Mouse (Mus musculus) forebrain, embryonic 11.5 days (tissue): ENCODE data around the gene Zfp513. TPM values are rescaled to one million over a fixed set of nuclear protein-coding genes. Genes with fewer than 3 reads are reported as not detected.

Experiments
- ATAC-seq: fragments of 200-750 bp; cut with Nextera tagmentation; replicated peaks from 2 replicates; pipeline ENCODE4 v1.8.0; 2017; ENCODE audit warnings: moderate TSS enrichment; ENCODE audit not compliant: low FRiP score
- DNase-seq: peaks from one replicate; pipeline ENCODE4 v3.0.0-alpha.2; 2017; ENCODE audit warnings: low spot score
- H3K27ac ChIP-seq: fragments of 300-500 bp; sonication (generic); 2 replicates; pipeline ENCODE4 v1.5.1; 2014; ENCODE audit warnings: low read depth, low read length
- H3K27me3 ChIP-seq: fragments of 300-500 bp; sonication (generic); 2 replicates; pipeline ENCODE4 v1.6.1; 2014; ENCODE audit warnings: mild to moderate bottlenecking, low read length, mixed read lengths; ENCODE audit not compliant: control insufficient read depth, insufficient read depth
- H3K36me3 ChIP-seq: fragments of 300-500 bp; sonication (generic); 2 replicates; pipeline ENCODE4 v1.6.1; 2014; ENCODE audit warnings: mild to moderate bottlenecking, low read length, moderate library complexity, mixed read lengths; ENCODE audit not compliant: control insufficient read depth, insufficient read depth
- H3K4me1 ChIP-seq: fragments of 300-500 bp; sonication (generic); replicated peaks from 2 replicates; pipeline ENCODE4 v1.6.1; 2014; ENCODE audit warnings: low read length, mixed read lengths; ENCODE audit not compliant: control insufficient read depth, insufficient read depth
- H3K4me2 ChIP-seq: fragments of 300-500 bp; sonication (generic); 2 replicates; pipeline ENCODE4 v1.6.1; 2014; ENCODE audit warnings: low read depth, mild to moderate bottlenecking, low read length, moderate library complexity, mixed read lengths; ENCODE audit not compliant: severe bottlenecking
- H3K4me3 ChIP-seq: fragments of 300-500 bp; sonication (generic); 2 replicates; pipeline ENCODE4 v1.5.1; 2014; ENCODE audit warnings: low read depth, low read length
- H3K9ac ChIP-seq: fragments of 300-500 bp; sonication (generic); 2 replicates; pipeline ENCODE4 v1.6.1; 2014; ENCODE audit warnings: low read length
- H3K9me3 ChIP-seq: fragments of 300-500 bp; sonication (generic); 2 replicates; pipeline ENCODE4 v1.6.1; 2016; ENCODE audit warnings: low read length, mixed read lengths; ENCODE audit not compliant: control insufficient read depth
- WGBS: fragments of 180-500 bp; shearing (Covaris S2); extraction: QIAGEN DNeasy Blood & Tissue Kit; methylation state at CpG from one replicate; pipeline ENCODE4 v1.1.7; 2014; 5-methylcytosine and 5-hydroxymethylcytosine counted together
- polyA plus RNA-seq: library from polyadenylated mRNA; unstranded; fragments of >200 nt; fragmentation: Nextera tagmentation; extraction: Ambion mirVana; gene quantifications from 2 replicates; pipeline ENCODE4 v1.2.1, GENCODE M21; 2014

Zfp513 gene
- polyA plus RNA-seq, 1 experiment from 2014 or later: 10.0 TPM

DNA sequence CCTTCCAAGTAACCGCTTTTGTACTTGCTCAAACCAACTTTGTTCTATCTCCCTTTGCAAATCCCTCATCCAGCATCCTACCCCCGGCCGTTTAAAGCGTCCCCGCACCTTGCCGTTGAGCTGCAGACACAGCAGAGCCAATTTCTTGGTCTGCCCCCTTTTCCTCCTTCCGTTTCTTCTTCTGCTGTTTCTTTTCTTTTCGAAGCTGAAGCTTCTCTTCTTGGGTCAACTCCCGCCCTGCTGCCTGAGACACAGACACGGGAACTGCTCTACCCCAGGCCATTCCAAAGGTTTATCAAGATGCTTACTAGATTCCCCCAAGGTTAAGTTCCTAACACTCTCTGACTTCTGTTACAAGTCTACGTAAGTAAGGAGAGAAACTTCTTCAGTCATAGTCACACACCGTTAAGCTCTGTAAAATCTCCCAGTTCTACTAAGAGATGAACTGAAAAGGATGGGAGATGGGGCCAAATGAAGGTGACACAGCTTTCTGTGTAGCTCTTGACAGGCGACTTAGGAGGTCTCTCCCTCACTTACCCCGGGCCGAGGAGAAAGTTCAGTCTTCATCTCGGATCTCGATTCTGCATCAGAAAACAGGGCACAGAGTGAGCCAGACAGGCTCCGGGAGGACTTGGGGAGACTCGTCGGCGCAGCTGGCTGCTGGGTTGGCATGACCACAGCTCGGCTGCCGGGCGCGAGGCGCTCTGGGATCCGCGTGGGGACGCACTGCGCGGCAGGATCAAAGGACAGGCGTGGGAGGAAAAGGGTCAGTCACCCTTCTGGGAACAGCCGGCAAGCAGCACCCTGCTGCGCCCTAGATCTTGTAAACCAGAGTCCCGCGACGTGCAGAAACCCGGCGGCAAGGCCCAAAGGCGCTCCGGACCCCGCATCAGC, 9.8 kb downstream of the Zfp513 start:
- Histone ChIP-seq H3K27ac (peak overlapping the region; percentile 33; the same call in 1 of the 2 replicates), H3K9me3 (no peaks in the 10 kb centered on the region), H3K27me3 (no peaks in the 10 kb centered on the region), H3K4me2 (peak overlapping the region; percentile 53), H3K4me1 (0 out of 2 replicates have a peak, but pooled peaks cover 3% of the 10 kb centered on the region), H3K4me3 (peak overlapping the region; percentile 83), H3K9ac (peak overlapping the region; percentile 74), H3K36me3 (peaks cover 15% of the 10 kb centered on the region; the same call in 1 of the 2 replicates)
- DNase-seq (no peak), ATAC-seq (no peak)
- 16% methylated on average over 42 of the region's 42 CpGs for WGBS

DNA sequence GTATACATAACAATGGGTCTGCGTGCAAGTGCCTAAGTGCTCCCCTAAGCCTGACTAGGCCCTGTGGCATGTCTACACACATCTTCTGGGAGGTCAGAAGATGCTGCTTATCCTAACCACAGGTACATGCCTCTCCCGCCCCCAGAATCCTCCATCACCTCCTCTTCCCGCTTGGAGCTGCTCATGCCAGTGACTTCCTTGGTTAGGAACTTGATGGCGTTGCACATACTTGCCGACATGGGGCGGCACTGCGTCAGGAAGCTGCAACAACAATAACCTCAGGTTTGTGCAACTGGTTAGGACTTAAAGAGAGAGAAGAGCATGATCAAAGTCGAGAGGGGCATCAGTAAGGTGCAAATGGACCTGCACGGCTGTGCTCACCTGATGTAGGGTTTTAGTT, 11.9 kb downstream of the Zfp513 start:
- H3K9me3 ChIP-seq: no peaks in the 10 kb centered on the region
- H3K9ac ChIP-seq: no peak overlapping the region
- DNase-seq (no peak), ATAC-seq (no peak)
- no peak overlapping the region for H3K4me2 ChIP-seq
- H3K27me3 ChIP-seq: no peaks in the 10 kb centered on the region
- H3K4me3 ChIP-seq: no peak overlapping the region
- no peak overlapping the region for H3K27ac ChIP-seq
- H3K4me1 ChIP-seq: 0 out of 2 replicates have a peak, but pooled peaks cover 3% of the 10 kb centered on the region
- 85% methylated on average over 9 of the region's 9 CpGs for WGBS
- H3K36me3 ChIP-seq: peaks cover 13% of the 10 kb centered on the region; the same call in 1 of the 2 replicates

DNA sequence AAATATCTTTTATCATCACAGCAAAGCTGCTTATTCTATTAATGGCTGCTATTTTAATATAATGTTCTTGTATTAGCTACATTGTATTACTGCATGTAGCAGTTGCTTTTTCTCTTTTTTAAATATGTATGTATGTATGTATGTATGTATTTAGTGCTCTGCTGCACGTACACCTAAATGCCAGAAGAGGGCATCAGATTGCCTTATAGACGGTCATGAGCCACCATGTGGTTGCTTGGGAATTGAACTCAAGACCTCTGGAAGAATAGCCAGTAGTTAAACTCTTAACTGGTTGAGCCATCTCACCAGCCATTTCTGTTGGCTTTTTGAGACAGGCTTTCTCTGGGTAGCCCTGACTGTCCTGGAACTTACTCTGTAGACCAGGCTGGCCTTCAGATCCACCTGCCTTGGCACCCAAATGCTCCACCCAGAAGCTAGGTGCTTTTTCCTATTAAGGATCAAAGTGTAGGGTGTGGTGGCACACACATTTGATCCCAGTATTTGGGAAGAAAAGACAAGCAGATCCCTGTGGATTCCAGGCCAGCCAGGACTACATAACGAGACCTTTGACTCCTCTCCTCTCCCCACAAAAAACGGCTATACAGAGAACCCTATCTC, 13.8 kb downstream of the Zfp513 start:
- no peaks in the 10 kb centered on the region for H3K27me3 ChIP-seq
- no peaks in the 10 kb centered on the region for H3K4me1 ChIP-seq
- no peak overlapping the region for H3K9ac ChIP-seq
- H3K4me3 ChIP-seq: no peak overlapping the region
- ATAC-seq (no peak), DNase-seq (no peak)
- H3K36me3 ChIP-seq: peaks cover 13% of the 10 kb centered on the region; the same call in 1 of the 2 replicates
- no peak overlapping the region for H3K4me2 ChIP-seq
- 73% methylated on average over 4 of the region's 4 CpGs for WGBS
- no peaks in the 10 kb centered on the region for H3K9me3 ChIP-seq
- H3K27ac ChIP-seq: no peak overlapping the region

DNA sequence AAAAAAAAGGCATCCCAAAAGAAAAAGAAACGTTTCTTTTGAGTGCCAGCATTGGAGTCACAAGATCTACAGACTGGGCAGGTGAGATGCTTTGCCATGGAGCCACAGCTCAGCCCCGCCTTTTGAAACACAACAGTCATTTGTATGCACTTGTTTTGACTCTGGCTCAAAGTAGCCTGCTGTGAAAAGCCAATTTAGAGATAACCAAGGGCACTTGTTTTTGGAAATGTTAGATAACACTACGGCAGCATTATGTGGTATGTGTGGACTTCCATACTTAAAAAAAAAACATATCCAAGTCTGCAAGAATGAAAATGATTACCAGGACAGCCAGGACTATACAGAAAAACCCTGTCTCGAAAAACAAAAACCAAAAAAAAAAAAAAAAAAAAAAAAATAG, 18.4 kb downstream of the Zfp513 start:
- Histone ChIP-seq H3K9ac (no peak overlapping the region), H3K9me3 (no peaks in the 10 kb centered on the region), H3K4me3 (no peak overlapping the region), H3K36me3 (peaks cover 6% of the 10 kb centered on the region; the same call in 1 of the 2 replicates), H3K27me3 (no peaks in the 10 kb centered on the region), H3K27ac (no peak overlapping the region), H3K4me2 (no peak overlapping the region), H3K4me1 (no peaks in the 10 kb centered on the region)
- DNase-seq (no peak), ATAC-seq (no peak)
- 66% methylated on average over 4 of the region's 4 CpGs for WGBS

DNA sequence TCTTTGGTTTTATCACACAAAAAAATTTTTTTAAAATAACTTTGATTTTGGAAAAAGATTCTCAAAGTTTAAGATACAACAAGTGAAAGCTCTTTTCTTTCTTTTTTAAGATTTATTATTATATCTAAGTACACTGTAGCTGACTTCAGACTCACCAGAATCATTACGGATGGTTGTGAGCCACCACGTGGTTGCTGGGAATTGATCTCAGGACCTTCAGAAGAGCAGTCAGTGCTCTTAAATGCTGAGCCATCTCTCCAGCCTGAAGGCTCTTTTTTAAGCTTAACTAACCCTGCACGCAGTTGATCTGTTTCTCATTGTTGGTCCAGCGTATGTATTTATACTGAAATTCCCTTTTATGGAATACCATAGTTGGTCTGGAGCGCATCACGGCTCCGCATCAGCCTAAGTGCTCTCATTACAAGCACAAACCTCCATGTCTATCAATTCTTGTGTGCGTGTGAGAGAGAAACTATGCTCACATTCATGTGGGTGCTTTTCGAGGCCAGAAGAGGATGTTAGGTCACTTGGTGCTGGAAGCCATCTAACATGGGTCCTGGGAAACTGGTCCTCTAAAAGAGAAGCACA, 20.8 kb downstream of the Zfp513 start:
- Histone ChIP-seq H3K9me3 (no peaks in the 10 kb centered on the region), H3K4me1 (no peaks in the 10 kb centered on the region), H3K36me3 (no peaks in the 10 kb centered on the region), H3K4me3 (no peak overlapping the region; the same call in 1 of the 2 replicates), H3K27me3 (no peaks in the 10 kb centered on the region), H3K27ac (no peak overlapping the region), H3K4me2 (no peak overlapping the region), H3K9ac (no peak overlapping the region)
- 94% methylated on average over 9 of the region's 9 CpGs for WGBS
- ATAC-seq: no peak
- no peak for DNase-seq

DNA sequence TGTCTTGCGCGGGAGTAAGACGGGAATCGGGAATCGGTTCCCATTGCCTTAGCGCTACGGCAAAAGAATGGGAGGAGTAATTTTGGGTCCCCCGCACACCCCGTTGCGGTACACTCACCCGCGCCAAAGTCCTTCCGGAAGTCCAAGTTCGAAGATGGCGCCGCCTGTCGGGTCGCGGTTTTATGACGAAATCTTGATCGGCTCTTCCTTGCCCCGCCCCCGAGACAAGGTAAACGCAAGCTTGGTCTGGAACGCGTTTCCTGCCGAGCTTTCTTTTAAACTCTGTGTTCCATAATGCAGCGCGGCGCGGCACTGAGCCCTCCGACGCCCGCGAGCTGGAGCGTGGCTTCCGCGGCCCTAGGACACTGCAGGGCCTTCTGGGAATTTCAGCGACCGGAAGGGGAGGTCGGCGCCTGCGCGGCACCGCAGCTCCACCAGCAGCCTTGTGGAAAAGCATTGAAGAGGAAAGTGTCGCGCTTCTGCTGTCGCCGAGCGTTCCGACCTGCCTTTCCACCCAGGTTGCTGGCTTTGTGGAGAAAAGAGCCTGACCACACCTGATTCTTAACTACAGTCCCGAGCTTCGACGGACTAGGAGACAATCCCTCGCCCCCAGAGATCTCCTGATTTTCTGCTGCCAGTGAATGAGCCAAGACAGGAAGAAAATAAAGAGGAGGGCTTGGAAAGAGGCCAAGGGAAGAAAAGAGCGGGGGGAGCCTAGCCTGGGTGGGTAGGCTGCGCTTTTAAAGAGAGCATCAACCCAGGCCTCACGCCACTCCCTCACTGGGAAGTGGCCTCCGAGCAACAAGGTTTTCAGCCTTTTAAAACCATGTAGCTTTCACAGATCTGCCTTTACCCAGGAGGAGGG, 22.1 kb downstream of the Zfp513 start, which contains the start of the genes Gm29609 and Gtf3c2:
Gene Gm29609 (minus strand): TSS at position 146 of the 865 bp plus-strand sequence.
Gene Gtf3c2 (minus strand): TSS at position 379 of the 865 bp plus-strand sequence.
- no peaks in the 10 kb centered on the region for H3K36me3 ChIP-seq
- no peaks in the 10 kb centered on the region for H3K9me3 ChIP-seq
- DNase-seq: peak; percentile 94
- peak within 1 kb of the TSS; percentile 81 for H3K4me2 ChIP-seq
- H3K27me3 ChIP-seq: no peaks in the 10 kb centered on the region
- H3K4me3 ChIP-seq: peak within 1 kb of the TSS; percentile 91
- peak within 1 kb of the TSS; percentile 79 for H3K9ac ChIP-seq
- peak within 1 kb of the TSS; percentile 98 for H3K27ac ChIP-seq
- ATAC-seq: peak; percentile 97
- under 1% methylated on average over 59 of the region's 59 CpGs for WGBS
- H3K4me1 ChIP-seq: no peaks in the 10 kb centered on the region

DNA sequence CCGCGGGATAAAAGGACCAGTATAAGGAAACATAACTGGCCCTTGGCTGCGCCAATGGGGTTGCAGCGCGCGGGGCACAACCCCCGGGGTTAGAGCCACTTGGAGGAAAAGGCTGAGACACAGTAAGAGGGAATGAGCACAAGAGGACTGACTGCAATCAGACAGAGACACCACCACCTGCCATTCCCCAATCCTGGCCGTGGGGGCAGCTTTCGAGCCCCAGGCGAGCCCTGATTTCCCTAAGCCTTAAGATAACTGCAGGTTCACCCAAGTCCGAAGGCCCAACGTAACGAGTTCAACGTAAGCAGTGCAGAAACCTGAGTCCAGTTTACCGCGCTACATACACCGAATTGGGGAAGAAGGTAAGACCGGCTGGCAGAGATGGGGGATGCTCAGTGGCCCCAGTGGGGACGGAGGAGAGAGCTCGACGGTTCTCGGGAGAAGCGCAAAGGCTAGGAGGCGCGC, 22.8 kb downstream of the Zfp513 start:
- peak overlapping the region; percentile 98 for H3K27ac ChIP-seq
- H3K9ac ChIP-seq: peak overlapping the region; percentile 79
- under 1% methylated on average over 25 of the region's 25 CpGs for WGBS
- H3K9me3 ChIP-seq: no peaks in the 10 kb centered on the region
- no peaks in the 10 kb centered on the region for H3K4me1 ChIP-seq
- H3K27me3 ChIP-seq: no peaks in the 10 kb centered on the region
- ATAC-seq (peak; percentile 63), DNase-seq (peak; percentile 59)
- peak overlapping the region; percentile 81 for H3K4me2 ChIP-seq
- peak overlapping the region; percentile 91 for H3K4me3 ChIP-seq
- no peaks in the 10 kb centered on the region for H3K36me3 ChIP-seq
